Mouse (Mus musculus) lung, postnatal 25 days (tissue): ENCODE results near the gene Olfr1359.
A peak's percentile ranks its signal among the peaks of the same experiment; 100 is the strongest.
"Not testable (repeated sequence)": the region's sequence is repeated elsewhere in the genome, so short reads cannot be mapped to it uniquely, and the experiment has no call there.

Experiments
- DNase-seq: peaks from one replicate; pipeline ENCODE4 v3.0.0; 2022; ENCODE audit warnings: low spot score

Olfr1359 gene

GRCm38 (mm10) chr13:21697811-21698210, at the start of gene Olfr1359:
Gene Olfr1359, plus strand, starts transcription at chr13:21698111.
- no peak for DNase-seq

- no peak for DNase-seq
These were observed 34.6 kb upstream of the Olfr1359 start, which contains the start of gene Olfr1361 for GRCm38 (mm10) chr13:21663286-21663685. Gene Olfr1361, minus strand, starts transcription at chr13:21663386.

GRCm38 (mm10) chr13:21677305-21677704, 20.6 kb upstream of the Olfr1359 start, which contains the start of gene Olfr1360:
Gene Olfr1360, minus strand, starts transcription at chr13:21677405.
- DNase-seq: no peak

- DNase-seq: no peak
These were observed 8.8 kb downstream of the Olfr1359 start for GRCm38 (mm10) chr13:21706669-21707068.

- peak; percentile 91 for DNase-seq
These were observed 12.3 kb downstream of the Olfr1359 start for GRCm38 (mm10) chr13:21710031-21710711.

GRCm38 (mm10) chr13:21710821-21711525, 13.1 kb downstream of the Olfr1359 start:
- DNase-seq: peak; percentile 80

- DNase-seq: no peak
These were observed 13.8 kb downstream of the Olfr1359 start for GRCm38 (mm10) chr13:21711698-21712097.

GRCm38 (mm10) chr13:21714725-21715124, 16.8 kb downstream of the Olfr1359 start:
- DNase-seq: peak; percentile 76

GRCm38 (mm10) chr13:21715131-21715863, 17.4 kb downstream of the Olfr1359 start:
- no peak for DNase-seq

GRCm38 (mm10) chr13:21715864-21716539, 18.1 kb downstream of the Olfr1359 start, which contains the start of the genes Hist1h2bl and Hist1h2ai:
Gene Hist1h2bl, minus strand, starts transcription at chr13:21716143.
Gene Hist1h2ai, plus strand, starts transcription at chr13:21716422.
- peak; percentile 93 for DNase-seq

GRCm38 (mm10) chr13:21716540-21717391, 18.9 kb downstream of the Olfr1359 start:
- peak; percentile 31 for DNase-seq

- DNase-seq: peak; percentile 90
These were observed 19.8 kb downstream of the Olfr1359 start, which contains the start of gene Hist1h3h for GRCm38 (mm10) chr13:21717397-21718357. Gene Hist1h3h, plus strand, starts transcription at chr13:21717659.

GRCm38 (mm10) chr13:21718381-21719080, 20.6 kb downstream of the Olfr1359 start:
- no peak for DNase-seq

- DNase-seq: not testable (repeated sequence)
These were observed 23.3 kb downstream of the Olfr1359 start for GRCm38 (mm10) chr13:21721107-21721756.

- peak; percentile 92 for DNase-seq
These were observed 24.0 kb downstream of the Olfr1359 start, which contains the start of gene Hist1h2bm for GRCm38 (mm10) chr13:21721757-21722372. Gene Hist1h2bm, plus strand, starts transcription at chr13:21722044.

GRCm38 (mm10) chr13:21722373-21722925, 24.5 kb downstream of the Olfr1359 start:
- no peak for DNase-seq
